Mouse (Mus musculus) MN1 (cell line): ENCODE results near the gene Snrpa.
"Not testable (repeated sequence)": the region's sequence is repeated elsewhere in the genome, so short reads cannot be mapped to it uniquely, and the experiment has no call there.

Source experiments
- DNase-seq: peaks from one replicate; pipeline ENCODE4 v3.0.0-alpha.2; 2016; ENCODE audit warnings: low spot score

The Snrpa gene

GRCm38 (mm10) chr7:27195681-27196611, at the start of gene Snrpa, which contains the start of gene BC024978:
TSS of gene Snrpa (minus strand) at chr7:27196271.
TSS of gene BC024978 (plus strand) at chr7:27195781.
- peak; percentile 97 for DNase-seq

GRCm38 (mm10) chr7:27244088-27244487, 48.0 kb upstream of the Snrpa start:
- DNase-seq, result not testable (repeated sequence)

GRCm38 (mm10) chr7:27243211-27243610, 47.1 kb upstream of the Snrpa start:
- DNase-seq, result no peak

GRCm38 (mm10) chr7:27238568-27238967, 42.5 kb upstream of the Snrpa start:
- DNase-seq, result no peak

- no peak for DNase-seq
Observed at GRCm38 (mm10) chr7:27237527-27237926, 41.5 kb upstream of the Snrpa start.

- no peak for DNase-seq
Observed at GRCm38 (mm10) chr7:27235726-27236125, 39.7 kb upstream of the Snrpa start.

- DNase-seq, result no peak
Observed at GRCm38 (mm10) chr7:27233300-27233699, 37.2 kb upstream of the Snrpa start.

- DNase-seq, result peak; percentile 94
Observed at GRCm38 (mm10) chr7:27232781-27233281, 36.8 kb upstream of the Snrpa start, which contains the start of gene Coq8b. TSS of gene Coq8b (plus strand) at chr7:27233023.

- DNase-seq, result peak; percentile 90
Observed at GRCm38 (mm10) chr7:27231693-27232331, 35.7 kb upstream of the Snrpa start.

- DNase-seq, result no peak
Observed at GRCm38 (mm10) chr7:27230781-27231180, 34.7 kb upstream of the Snrpa start.

GRCm38 (mm10) chr7:27228865-27229264, 32.8 kb upstream of the Snrpa start:
- DNase-seq, result no peak

- DNase-seq, result peak; percentile 94
Observed at GRCm38 (mm10) chr7:27228281-27228821, 32.3 kb upstream of the Snrpa start, which contains the start of gene Itpkc. TSS of gene Itpkc (minus strand) at chr7:27228661.

- DNase-seq, result peak; percentile 37
Observed at GRCm38 (mm10) chr7:27227676-27228075, 31.6 kb upstream of the Snrpa start.

- DNase-seq, result no peak
Observed at GRCm38 (mm10) chr7:27227276-27227675, 31.2 kb upstream of the Snrpa start.

GRCm38 (mm10) chr7:27224877-27225575, 29.0 kb upstream of the Snrpa start:
- no peak for DNase-seq

- no peak for DNase-seq
Observed at GRCm38 (mm10) chr7:27222538-27222937, 26.5 kb upstream of the Snrpa start.

- DNase-seq, result no peak
Observed at GRCm38 (mm10) chr7:27221939-27222338, 25.9 kb upstream of the Snrpa start.

- DNase-seq, result no peak
Observed at GRCm38 (mm10) chr7:27219937-27220336, 23.9 kb upstream of the Snrpa start.

- peak; percentile 56 for DNase-seq
Observed at GRCm38 (mm10) chr7:27218586-27218985, 22.5 kb upstream of the Snrpa start.

GRCm38 (mm10) chr7:27212626-27213025, 16.6 kb upstream of the Snrpa start:
- DNase-seq, result no peak

GRCm38 (mm10) chr7:27203730-27204449, 7.8 kb upstream of the Snrpa start:
- DNase-seq, result no peak
